Mouse (Mus musculus) embryonic facial prominence, embryonic 10.5 days (tissue): ENCODE measurements around the gene Mug2. TPM values are rescaled to one million over a fixed set of nuclear protein-coding genes. Genes with fewer than 3 reads are reported as not detected.
"Not testable (repeated sequence)": the region's sequence is repeated elsewhere in the genome, so short reads cannot be mapped to it uniquely, and the experiment has no call there.

Experiments used
- DNase-seq: peaks from one replicate; pipeline ENCODE4 v3.0.0-alpha.2; 2017; ENCODE audit warnings: low spot score
- H3K27ac ChIP-seq: fragments of 300-500 bp; sonication (generic); replicated peaks from 2 replicates; pipeline ENCODE4 v1.5.1; 2016; ENCODE audit warnings: mild to moderate bottlenecking
- H3K27me3 ChIP-seq: fragments of 300-500 bp; sonication (generic); replicated peaks from 2 replicates; pipeline ENCODE4 v1.6.1; 2016; ENCODE audit warnings: low read depth, mild to moderate bottlenecking; ENCODE audit not compliant: poor library complexity, severe bottlenecking
- H3K36me3 ChIP-seq: fragments of 300-500 bp; sonication (generic); replicated peaks from 2 replicates; pipeline ENCODE4 v1.6.1; 2016; ENCODE audit warnings: mild to moderate bottlenecking, moderate library complexity
- H3K4me1 ChIP-seq: fragments of 300-500 bp; sonication (generic); 2 replicates; pipeline ENCODE4 v1.6.1; 2016
- H3K4me3 ChIP-seq: fragments of 300-500 bp; sonication (generic); 2 replicates; pipeline ENCODE4 v1.5.1; 2016; ENCODE audit warnings: mild to moderate bottlenecking, moderate library complexity
- H3K9me3 ChIP-seq: fragments of 300-500 bp; sonication (generic); 2 replicates; pipeline ENCODE4 v1.6.1; 2016; ENCODE audit warnings: mild to moderate bottlenecking
- WGBS: fragments of 180-500 bp; shearing (Covaris S2); methylation state at CpG from one replicate; pipeline ENCODE4 v1.1.7; 2016; 5-methylcytosine and 5-hydroxymethylcytosine counted together
- polyA plus RNA-seq: library from polyadenylated mRNA; unstranded; fragments of >200 nt; fragmentation: Nextera tagmentation; extraction: Ambion mirVana; gene quantifications from 2 replicates; pipeline ENCODE4 v1.2.1, GENCODE M21; 2016

Gene Mug2
- polyA plus RNA-seq, result not detected in 2 replicates

DNA sequence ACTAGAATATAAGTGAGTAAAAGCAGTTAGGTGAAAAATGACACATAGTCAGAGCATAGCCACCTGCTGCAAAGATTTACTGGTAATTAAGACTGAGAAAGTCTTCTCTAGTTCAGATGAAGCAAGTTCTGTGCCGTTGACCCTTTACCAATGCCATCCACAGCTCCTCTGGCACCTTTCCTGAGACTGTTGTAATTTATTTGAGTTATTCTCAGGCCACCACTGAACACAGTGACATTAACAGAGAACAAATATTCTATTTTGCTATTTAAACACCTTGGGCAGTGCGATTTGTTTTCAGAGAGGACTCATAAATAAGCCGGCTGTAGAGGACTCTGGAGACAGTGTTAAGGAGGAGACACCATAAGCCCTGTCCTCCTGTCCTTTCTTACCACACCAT is at the start of gene Mug2:
Mug2 (plus strand) TSS at position 301 of the 400 bp plus-strand sequence.
- not testable (repeated sequence) for DNase-seq

DNA sequence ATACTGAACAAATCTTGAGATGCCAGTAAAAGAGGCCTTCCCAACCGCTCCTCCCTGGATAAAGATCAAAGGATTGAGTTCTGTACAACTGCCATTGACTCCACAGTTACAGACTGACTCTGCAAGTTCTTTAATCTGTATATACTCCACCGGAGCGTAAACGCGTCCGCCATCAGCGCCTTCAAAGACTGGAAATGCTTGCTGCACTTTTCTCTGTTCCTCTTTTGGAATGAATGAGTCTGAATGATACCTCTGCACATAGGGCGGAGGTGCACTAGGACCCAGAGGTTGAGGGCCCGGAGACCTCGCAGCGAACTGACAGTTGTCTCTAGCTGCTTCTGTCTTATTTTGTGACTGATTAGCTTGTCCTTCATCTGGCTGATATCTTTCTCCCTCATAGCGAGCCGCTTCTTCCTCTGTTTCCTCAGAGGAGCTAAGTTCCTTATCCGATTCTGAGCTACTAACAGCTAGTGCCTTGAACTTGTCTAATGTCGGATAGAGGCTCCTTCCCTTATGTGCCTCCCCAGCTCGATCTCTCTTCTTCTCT is 48.7 kb upstream of the Mug2 start:
- not testable (repeated sequence) for H3K27me3 ChIP-seq, H3K36me3 ChIP-seq, DNase-seq, H3K4me1 ChIP-seq, H3K4me3 ChIP-seq, H3K27ac ChIP-seq
- 90% methylated on average over 16 of the region's 16 CpGs for WGBS
- peaks cover 15% of the 10 kb centered on the region; the same call in 1 of the 2 replicates for H3K9me3 ChIP-seq

More for the DNA sequence above, at the start of gene Mug2:
- H3K36me3 ChIP-seq, H3K27ac ChIP-seq, H3K4me1 ChIP-seq, H3K9me3 ChIP-seq, H3K27me3 ChIP-seq, H3K4me3 ChIP-seq: not testable (repeated sequence)
- WGBS, result no CpG with 5 or more reads among the region's 3 CpGs

- WGBS, result 80% methylated on average over 7 of the region's 7 CpGs
- no peak for DNase-seq
- H3K4me1 ChIP-seq, result no peaks in the 10 kb centered on the region
- peaks cover 14% of the 10 kb centered on the region; the same call in 1 of the 2 replicates for H3K9me3 ChIP-seq
- no peak overlapping the region for H3K27ac ChIP-seq
- no peaks in the 10 kb centered on the region for H3K27me3 ChIP-seq
- no peak overlapping the region for H3K4me3 ChIP-seq
- H3K36me3 ChIP-seq, result no peaks in the 10 kb centered on the region
These were observed 30.9 kb upstream of the Mug2 start for GRCm38 (mm10) chr6:121975701-121976100.

DNA sequence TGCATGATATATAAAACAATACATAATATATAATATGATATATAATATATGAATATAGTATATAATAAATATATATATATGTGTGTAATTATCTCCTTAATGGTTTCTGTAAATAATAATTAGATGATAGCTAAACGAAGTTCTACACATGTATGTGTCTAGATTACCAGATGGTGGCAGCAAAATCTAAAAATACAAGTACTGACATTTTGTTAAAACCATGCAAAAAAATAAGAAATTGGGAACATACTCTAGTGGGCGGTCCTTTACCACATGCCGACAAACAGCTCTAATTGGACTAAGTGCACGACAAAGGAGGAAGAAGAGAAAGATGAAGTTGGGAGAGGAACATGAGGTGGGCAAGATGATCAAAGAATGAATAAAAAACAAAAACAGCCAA is 94.3 kb downstream of the Mug2 start:
- H3K4me3 ChIP-seq, result no peak overlapping the region
- H3K9me3 ChIP-seq, result peaks cover 11% of the 10 kb centered on the region
- H3K27ac ChIP-seq, result no peak overlapping the region
- H3K36me3 ChIP-seq, result no peaks in the 10 kb centered on the region
- no peaks in the 10 kb centered on the region for H3K4me1 ChIP-seq
- no peaks in the 10 kb centered on the region for H3K27me3 ChIP-seq
- 83% methylated on average over 4 of the region's 4 CpGs for WGBS
- DNase-seq, result no peak

DNA sequence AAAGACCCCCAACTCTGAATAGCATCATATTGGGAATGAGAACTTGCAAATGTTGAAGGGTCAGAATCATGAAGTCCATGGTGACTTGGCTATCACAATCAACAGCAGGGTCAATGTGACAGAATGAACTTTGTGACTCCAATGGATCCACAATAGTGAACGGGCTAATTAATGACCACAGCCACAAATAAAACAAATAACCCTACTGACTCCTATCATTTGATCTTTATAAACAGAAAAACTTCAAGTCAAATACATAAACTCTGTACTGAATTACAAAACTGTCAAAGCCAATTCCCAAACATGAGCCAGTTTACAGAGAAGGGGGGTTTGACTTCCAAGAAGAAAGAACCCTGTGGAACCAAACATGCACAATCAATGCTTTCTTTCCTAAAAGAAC is 95.1 kb downstream of the Mug2 start:
- Histone ChIP-seq H3K27me3 (no peaks in the 10 kb centered on the region), H3K4me1 (no peaks in the 10 kb centered on the region), H3K27ac (no peak overlapping the region), H3K4me3 (no peak overlapping the region), H3K9me3 (peaks cover 11% of the 10 kb centered on the region), H3K36me3 (no peaks in the 10 kb centered on the region)
- no peak for DNase-seq
- WGBS, result 72% methylated on average over 1 of the region's 1 CpGs

- Histone ChIP-seq H3K4me3 (no peak overlapping the region), H3K9me3 (peaks cover 35% of the 10 kb centered on the region), H3K36me3 (no peaks in the 10 kb centered on the region), H3K27me3 (no peaks in the 10 kb centered on the region), H3K4me1 (no peaks in the 10 kb centered on the region), H3K27ac (no peak overlapping the region)
- DNase-seq, result no peak
- 92% methylated on average over 24 of the region's 24 CpGs for WGBS
These were observed 110.4 kb downstream of the Mug2 start for GRCm38 (mm10) chr6:122116963-122117362.

DNA sequence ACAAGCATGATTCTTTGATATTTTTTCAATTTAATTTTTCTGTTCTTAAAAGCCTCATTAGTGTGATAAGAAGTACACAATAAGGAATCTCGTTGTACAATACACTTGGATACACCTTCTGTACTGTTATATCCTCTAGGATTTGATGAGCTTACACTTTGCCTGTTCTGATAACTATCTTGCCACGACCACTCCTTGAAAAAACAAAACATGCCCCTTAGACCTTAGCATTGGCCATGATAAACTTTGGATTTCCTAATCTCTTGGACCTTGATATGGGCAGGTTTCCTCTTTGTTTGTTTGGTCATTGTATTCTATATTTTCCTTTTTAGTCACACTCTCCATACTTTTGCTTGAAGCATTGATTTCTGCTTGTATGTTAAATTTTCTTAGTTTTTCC is 123.0 kb downstream of the Mug2 start:
- Histone ChIP-seq H3K27ac (no peak overlapping the region), H3K27me3 (no peaks in the 10 kb centered on the region), H3K36me3 (no peaks in the 10 kb centered on the region), H3K9me3 (no peaks in the 10 kb centered on the region), H3K4me1 (no peaks in the 10 kb centered on the region), H3K4me3 (no peak overlapping the region)
- no peak for DNase-seq
- 69% methylated on average over 2 of the region's 2 CpGs for WGBS

Other genes with a start within 250 kb of the Mug2 start
- not detected in 2 replicates for gene Mug1, start 168.2 kb upstream of the Mug2 start, polyA plus RNA-seq